Mouse (Mus musculus) embryonic stem cell, embryonic (primary cell): ENCODE measurements around the gene Tbxas1.

ENCODE experiments used
- CTCF ChIA-PET, 4 experiments: fragments of 300-600 bp in 2 of 4; fragments of 350-600 bp in 2 of 4; sonication (Branson Sonifier 250); formaldehyde crosslinking; loops; one replicate each; lab custom pipeline; 2022; ENCODE audit warnings: inconsistent platforms in 2 of 4; lab: Charles Lee
- POLR2A ChIA-PET, 4 experiments: fragments of 300-600 bp in 2 of 4; fragments of 350-600 bp in 2 of 4; sonication (Branson Sonifier 250); formaldehyde crosslinking; loops; one replicate each; lab custom pipeline; 2022; ENCODE audit warnings: antibody characterized with exemption in 4 of 4, inconsistent platforms in 1 of 4; lab: Charles Lee

Tbxas1 gene

DNA sequence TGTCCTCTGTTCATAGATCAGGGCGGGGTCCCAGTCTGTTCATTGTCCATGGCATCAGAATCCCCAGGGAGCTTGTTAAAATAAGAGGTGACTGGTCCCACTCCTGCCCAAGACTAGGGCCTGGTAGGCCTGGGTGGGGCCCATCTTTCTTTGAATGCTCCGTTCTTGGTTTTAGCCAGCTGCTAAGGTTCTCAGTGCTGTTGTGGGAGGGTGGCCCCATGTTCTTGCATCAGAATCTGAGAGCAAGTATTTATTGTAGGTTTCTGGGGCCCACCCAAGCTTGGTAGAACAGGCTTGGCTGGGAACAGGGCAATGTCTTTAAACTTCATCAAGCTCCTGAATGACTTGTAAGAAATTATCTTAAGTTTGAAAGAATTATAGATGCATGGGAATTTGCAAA lies 101.2 kb downstream of the Tbxas1 start:
- POLR2A ChIA-PET = interaction anchor here in 1 of 4 experiments (1.4 kb wide), 1 partner anchor 10 kb away, joined by 4 read pairs; no protein-coding TSS in a partner anchor
- CTCF ChIA-PET = no interaction called here

DNA sequence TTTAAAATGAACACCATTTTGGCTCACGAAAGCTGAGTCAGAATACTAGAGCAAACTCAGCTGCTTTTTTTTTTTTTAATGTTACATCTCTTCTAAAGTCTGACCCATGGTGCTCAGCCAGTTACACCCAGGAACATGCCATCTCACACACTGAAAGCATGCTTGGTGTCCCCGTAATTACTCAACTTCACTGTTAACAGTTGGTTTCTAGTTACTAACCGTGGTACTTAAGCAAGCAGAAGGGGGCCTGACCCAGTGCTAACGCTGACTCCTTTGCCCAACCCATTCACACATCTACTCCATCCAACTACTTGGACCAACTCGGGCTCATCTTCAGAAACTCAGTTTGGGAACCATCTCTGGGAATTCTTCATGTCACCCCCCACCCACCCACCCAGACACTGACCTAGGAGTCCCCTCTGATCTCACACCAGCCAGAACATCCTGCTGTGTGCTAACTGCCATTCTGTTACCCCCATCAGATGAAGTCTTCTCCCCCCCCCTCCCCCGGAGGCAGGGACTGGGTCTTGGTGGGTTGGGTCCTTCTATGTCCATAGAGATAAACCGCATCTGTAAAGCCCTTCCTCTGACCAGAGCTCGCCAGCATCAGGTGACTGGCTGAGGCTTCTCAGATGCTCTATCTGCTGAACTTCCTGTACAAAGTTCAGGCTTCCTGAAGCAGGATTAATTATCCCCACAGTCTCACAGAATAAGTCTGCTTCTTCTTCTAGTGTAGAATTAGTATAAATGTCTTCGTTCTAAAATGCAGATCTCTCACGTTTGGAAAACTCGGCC lies 105.9 kb downstream of the Tbxas1 start:
- ChIA-PET CTCF (interaction anchor here in 2 of 4 experiments (0.6 kb wide), 2 partner anchors 15 to 286 kb away, joined by 3 to 4 read pairs; no protein-coding TSS in a partner anchor), POLR2A (no interaction called here)

DNA sequence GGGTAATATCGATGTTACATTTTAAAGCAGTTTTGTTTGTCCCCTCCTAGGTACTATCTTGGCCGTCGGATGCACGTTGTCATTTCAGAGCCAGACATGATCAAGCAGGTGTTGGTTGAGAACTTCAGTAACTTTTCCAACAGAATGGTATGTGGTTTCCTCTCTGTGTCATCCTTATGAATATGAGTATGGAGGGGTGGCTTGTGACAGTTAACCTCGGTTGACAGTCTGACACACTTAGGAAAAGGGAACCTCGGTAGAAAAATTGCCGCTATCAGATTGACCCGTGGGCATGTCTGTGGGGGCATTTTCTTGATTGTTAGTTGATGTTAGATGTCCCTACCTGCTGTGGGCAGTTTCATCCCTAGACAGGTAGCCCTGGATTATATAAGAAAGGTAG lies 106.9 kb downstream of the Tbxas1 start:
- ChIA-PET POLR2A (no interaction called here), CTCF (no interaction called here)

DNA sequence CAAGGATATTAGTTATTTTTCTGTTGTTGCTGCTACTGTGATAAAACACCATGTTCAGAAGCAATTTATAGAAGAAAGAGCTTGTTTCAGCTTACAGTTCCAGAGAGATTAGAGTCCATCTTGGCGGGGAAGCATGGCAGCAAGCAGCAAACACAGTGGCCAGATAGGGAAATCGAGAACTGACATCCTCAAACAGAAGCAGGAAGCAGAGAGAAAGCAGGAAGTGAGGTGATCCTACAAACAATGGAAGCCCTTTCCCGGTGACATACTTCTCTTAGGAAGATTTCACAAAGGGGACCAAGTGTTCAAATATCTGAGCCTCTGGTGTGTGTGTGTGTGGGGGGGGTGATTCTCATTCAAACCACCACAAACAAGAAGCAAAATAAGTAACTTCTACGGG lies 107.5 kb downstream of the Tbxas1 start:
- ChIA-PET CTCF (no interaction called here), POLR2A (interaction anchor here in 1 of 4 experiments (0.6 to 0.7 kb wide), 3 partner anchors 398 to 1319 kb away, joined by 3 to 4 read pairs (median 3); no protein-coding TSS in a partner anchor)

DNA sequence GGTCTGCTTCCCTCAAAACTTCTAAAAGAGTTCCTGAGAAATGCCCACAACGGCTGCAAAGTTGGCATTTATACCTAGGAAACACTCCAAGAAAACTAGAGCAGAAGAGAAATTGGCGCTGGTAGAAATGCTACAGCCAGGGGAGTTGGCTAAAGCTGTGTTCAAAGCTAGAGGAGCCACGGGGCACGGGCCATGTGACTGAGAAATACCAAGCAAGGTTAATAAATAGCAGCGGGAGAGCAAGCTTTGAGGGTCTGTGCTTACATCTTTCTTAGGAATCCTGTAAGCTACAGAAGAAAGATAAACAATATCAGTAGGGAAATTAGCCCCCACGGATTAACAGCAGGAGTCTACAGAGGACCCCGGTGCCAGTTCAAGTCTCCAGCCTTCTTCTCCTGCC lies 107.9 kb downstream of the Tbxas1 start:
- POLR2A ChIA-PET = interaction anchor here in 1 of 4 experiments (0.6 to 1.1 kb wide), 4 partner anchors 12 to 1319 kb away, joined by 3 to 4 read pairs (median 3); no protein-coding TSS in a partner anchor
- CTCF ChIA-PET = no interaction called here

DNA sequence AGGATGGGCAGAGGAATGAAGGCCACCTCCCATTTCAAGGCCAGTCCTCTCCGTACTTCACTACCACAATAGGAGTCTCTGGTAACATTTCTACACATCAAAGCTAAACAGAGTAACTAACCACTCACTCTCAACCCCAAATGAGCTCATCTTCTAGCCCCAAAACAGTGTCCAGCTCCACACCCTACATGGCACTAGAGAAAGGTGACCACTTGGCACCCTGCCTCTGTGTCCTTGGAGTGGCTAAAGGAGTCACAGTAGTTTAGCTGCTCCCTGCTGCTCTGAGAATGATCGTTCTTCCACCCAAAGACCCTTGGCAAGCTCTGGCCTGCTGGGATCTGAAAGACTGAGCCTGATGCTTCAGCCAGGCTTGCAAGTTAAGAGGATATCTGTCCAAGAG lies 109.4 kb downstream of the Tbxas1 start:
- CTCF ChIA-PET = interaction anchor here in 2 of 4 experiments (0.5 to 1.1 kb wide), 5 partner anchors 11 to 543 kb away, joined by 3 to 5 read pairs (median 3); no protein-coding TSS in a partner anchor
- POLR2A ChIA-PET = interaction anchor here in 1 of 4 experiments (0.7 kb wide), 1 partner anchor 276 kb away, joined by 3 read pairs; no protein-coding TSS in a partner anchor

DNA sequence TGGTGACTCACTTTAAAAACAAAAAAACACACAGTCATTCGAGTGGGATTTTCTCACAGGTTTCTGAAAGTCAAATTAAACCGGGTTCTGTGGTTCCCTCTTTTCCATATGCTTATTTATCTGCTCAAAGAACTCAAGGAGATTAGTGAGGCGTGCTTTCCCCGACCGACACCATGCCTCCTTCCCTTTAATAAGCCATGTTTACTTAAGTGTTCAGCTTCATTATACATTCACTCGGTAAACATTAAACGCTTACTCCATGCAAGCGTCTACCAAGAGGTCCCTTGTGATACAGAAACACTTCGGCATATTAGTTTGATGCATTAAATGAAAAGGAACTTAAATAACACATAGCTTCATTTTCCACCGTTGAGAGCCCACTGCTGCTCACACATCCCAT lies 111.4 kb downstream of the Tbxas1 start:
- CTCF ChIA-PET = interaction anchor here in 1 of 4 experiments (1.0 kb wide), 1 partner anchor 60 kb away, joined by 5 read pairs; no protein-coding TSS in a partner anchor
- POLR2A ChIA-PET = interaction anchor here in 1 of 4 experiments (0.5 to 1.7 kb wide), 3 partner anchors 10 to 694 kb away, joined by 3 to 4 read pairs (median 3); no protein-coding TSS in a partner anchor

DNA sequence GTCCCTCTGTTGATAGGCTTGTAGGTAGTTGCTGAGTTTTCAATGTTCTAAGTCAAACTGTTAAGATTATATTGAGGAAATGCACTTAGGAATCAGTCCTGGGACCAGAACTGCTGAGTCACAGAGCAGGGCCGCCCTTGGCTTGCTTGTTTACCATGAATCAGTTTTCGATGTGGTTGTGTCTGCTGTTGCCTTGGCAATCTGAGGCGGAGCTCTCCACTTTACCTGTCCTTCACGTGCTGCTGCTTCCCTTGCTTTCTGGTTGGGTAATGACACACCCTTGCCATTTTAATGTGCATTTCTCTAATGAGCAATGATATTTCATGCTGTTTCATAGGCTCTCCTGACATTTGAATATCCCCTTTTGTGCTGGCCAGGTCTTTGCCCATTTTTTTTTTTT lies 116.8 kb downstream of the Tbxas1 start:
- ChIA-PET CTCF (interaction anchor here in 1 of 4 experiments (0.7 to 1.0 kb wide), 2 partner anchors 348 to 504 kb away, joined by 3 read pairs; no protein-coding TSS in a partner anchor), POLR2A (interaction anchor here in 1 of 4 experiments (0.7 kb wide), 2 partner anchors 28 to 312 kb away, joined by 3 read pairs; no protein-coding TSS in a partner anchor)

DNA sequence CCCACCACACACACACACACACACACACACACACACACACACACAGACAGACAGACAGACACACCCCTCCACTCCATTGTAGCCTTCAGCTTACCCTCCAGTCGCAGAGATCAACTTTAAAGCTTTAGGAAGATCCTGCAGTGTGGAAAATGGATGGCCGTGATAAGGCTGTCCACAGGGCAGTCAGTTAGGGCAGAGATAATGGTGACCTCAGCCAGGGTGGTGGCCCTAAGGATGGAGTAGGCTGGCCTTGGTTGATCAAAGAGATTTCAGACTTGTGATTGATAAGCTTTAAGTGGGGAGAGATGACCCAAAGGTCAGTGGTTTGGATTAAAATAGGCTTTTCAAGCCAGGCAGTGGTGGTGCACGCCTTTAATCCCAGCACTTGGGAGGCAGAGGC lies 120.6 kb downstream of the Tbxas1 start:
- ChIA-PET POLR2A (no interaction called here), CTCF (interaction anchor here in 2 of 4 experiments (0.6 to 0.8 kb wide), 3 partner anchors 12 to 17 kb away, joined by 3 to 8 read pairs (median 4); no protein-coding TSS in a partner anchor)

DNA sequence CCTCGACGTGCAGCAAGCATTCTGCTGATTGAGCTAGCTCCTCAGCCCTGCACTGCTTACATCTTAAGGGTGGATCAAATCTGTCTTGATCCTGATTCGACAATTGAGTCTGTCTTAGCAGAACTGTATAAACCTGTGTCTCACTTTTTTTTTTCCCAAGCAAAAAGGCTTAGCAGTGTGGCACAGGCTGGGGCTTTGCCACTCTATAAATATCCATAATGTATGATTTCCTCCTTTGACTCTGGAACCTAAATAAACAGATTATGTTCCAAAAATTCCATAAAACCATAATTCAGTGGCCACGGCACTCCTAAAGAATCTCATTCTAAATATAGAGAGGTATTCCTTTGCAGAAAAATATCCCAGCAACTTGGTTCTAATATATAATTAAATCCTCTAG lies 122.6 kb downstream of the Tbxas1 start:
- ChIA-PET POLR2A (no interaction called here), CTCF (no interaction called here)

DNA sequence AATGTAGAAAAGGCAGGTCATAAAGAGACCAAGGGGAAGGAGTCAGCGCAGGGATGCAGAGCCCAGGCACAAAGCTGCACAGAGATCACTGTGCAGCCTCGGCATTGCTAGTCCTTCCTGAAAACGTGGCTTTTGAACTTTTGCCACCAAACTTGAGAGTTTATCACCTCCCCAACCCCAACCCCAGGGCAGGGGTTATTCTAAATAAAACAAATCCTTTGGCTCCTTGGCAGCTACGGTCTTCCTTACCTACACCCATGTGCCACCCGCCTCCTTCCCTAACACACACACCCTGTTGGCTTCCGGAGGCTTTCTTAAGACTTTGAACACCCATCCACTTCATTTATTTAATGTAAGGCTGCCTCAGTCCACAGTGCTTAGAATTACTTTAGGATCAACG lies 127.9 kb downstream of the Tbxas1 start:
- ChIA-PET CTCF (no interaction called here), POLR2A (interaction anchor here in 1 of 4 experiments (0.6 kb wide), 1 partner anchor 30 kb away, joined by 4 read pairs; no protein-coding TSS in a partner anchor)

DNA sequence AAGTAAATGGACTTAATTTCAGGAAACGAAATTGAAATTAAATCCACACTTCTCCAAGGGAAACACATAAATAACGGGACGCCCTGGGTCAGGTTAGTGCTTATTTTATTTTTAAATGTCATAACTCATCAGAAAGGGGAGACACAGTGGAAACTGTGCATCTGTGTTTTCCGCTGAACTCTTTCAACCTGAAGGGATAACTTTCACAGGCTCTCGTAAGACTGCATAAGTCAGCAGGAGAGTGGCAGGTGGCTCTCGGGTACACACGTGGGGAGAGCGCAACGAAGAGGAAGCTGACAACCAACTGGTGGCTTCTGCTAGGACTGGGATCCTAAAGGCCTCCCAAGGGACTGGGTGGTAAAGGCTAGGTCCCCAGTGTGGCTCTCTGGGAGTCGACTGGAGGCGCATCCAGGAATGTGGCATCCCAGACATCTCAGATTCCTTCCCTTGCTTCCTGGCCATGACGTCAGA lies 128.8 kb downstream of the Tbxas1 start:
- CTCF ChIA-PET = no interaction called here
- POLR2A ChIA-PET = no interaction called here

DNA sequence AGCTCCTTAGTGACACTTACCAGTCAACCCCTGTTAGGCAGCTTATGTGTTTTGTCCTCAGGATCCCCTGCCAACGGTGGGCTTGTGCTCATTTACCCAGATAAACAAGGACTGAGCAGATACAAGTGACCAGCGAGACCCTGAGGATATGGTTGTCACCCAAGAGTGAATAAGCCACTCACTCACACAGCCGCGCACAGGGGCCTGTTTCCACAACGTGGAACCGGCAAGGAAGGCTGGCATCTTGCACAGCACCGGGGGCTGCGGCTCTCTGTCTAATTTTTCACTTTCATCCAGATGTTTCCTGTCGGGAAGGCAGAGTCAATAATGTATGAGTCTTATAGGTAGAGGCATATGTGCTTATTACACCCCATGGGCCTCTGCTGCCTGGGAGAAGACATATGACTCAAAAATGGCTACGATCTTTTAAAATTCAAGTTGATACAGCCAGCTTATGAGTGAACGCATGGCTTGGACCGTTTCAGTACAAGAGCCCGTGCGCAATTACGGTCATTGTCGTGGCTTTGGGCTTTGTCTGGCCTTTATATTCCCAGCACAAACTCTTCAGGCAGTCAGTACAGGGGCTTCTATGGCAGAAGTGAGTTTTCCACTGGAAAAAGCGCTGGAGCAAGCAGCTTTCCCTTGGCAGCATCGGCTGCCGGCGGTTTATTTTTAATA lies 130.2 kb downstream of the Tbxas1 start:
- ChIA-PET CTCF (interaction anchor here in 1 of 4 experiments (1.2 kb wide), 1 partner anchor 269 kb away, joined by 3 read pairs; no protein-coding TSS in a partner anchor), POLR2A (no interaction called here)

DNA sequence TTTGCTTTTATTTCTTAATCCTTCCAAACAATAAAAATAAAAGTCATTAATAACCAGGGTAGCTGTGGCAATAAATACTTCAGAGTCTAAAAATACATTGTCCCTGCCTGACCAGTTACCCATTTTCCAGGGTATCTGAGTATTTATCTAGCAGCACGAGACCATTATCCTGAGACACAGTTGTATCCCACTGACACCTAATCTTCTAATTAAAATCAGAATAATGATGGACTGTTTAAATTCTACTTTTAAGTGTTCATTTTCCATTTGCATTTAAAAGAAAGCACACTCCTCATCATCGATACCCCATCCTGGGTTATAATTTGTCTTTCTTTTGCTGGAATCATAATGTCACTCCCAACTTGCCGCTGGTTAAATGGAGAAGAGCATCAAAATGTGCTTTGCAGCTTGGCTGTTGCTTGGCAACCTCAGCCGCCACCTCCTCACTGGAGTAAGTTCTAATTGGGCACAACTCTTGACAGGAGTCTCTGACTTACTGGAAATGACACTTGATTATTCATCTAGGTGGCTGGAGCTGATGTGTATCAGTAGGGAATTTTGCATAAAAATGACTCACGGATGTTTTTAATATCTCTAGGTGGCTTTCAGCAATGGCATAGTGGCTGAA lies 130.9 kb downstream of the Tbxas1 start:
- CTCF ChIA-PET = interaction anchor here in 1 of 4 experiments (0.6 kb wide), 1 partner anchor 153 kb away, joined by 3 read pairs; no protein-coding TSS in a partner anchor
- POLR2A ChIA-PET = no interaction called here

DNA sequence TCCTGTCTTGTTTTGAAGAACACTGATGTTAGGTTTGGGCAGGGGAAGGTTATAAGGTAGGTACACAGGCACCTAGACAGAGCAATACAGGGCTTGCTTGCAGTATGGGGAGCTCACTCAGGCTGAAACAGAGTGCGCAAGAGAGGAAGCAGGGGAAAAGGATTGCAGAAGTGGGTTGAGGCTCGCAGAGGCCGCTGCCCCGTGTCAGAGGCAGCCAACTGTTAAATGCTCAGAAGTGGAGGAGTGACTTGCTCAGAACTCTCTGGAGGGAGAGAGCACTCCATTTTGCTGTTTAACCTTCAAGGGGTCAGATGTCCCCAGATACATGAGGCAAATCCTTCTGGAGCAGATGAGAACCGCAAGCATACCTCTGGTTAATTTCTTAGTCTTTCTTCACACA lies 132.0 kb downstream of the Tbxas1 start:
- ChIA-PET POLR2A (no interaction called here), CTCF (interaction anchor here in 2 of 4 experiments (0.6 to 0.8 kb wide), 4 partner anchors 18 to 271 kb away, joined by 3 to 14 read pairs (median 4); partner anchors contain the start of gene Hipk2 (in 1 of the 2))

DNA sequence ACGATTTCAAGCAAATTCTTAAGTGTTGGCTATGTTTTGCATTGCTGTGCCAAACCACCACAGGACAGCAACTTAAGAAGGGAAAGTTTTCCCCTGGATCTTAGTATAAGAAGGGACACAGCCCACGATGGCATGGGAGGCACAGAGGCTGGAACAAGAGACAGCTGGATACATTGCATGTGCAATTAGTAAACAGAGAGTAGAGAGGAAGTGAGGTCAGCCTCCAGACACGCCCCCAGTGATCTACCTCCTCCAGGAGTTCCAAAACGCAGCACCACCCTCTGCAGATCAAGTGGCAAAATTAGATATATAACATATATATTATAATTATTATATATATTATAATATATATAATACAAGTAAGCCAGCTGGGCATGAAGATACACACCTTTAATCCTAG lies 132.9 kb downstream of the Tbxas1 start:
- POLR2A ChIA-PET = no interaction called here
- CTCF ChIA-PET = no interaction called here

DNA sequence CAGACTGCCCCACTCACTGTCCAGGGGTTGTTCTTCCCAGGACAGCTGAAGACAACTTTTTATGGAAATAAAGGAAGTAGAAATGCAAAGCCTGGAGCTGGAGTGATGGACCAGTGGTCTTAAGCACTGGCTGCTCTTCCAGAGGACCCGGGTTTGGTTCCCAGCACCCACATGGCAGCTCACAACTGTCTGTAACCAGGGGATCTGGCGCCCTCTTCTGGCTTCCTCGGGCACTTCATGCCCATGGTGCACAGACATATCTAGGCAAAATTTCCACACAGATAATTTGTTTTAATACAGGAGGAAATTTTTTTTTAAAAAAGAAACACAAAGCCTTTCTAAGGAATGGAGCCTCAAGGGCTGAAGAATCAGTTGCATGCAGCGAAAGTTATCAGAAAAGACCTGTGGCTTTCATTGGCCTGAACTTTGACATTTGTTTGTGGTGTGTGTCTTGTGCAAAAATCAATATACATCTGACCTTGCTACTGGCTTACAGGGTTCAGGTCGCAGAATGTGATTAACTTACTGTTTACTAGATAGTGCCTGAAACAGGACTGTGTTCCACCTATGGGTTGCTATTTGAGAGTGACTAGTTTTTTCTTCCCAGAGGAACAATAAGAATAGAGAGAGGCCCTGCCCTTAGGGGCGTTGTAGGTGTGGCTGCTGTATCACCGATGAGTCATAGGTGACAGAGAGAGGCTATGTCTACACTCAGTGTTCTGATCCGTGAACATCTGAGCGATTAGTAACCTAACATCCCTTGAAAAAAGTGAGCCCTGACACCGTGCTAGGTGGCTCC lies 138.0 kb downstream of the Tbxas1 start:
- ChIA-PET CTCF (interaction anchor here in 2 of 4 experiments (0.6 to 1.1 kb wide), 2 partner anchors 17 to 277 kb away, joined by 3 to 8 read pairs; no protein-coding TSS in a partner anchor), POLR2A (interaction anchor here in 1 of 4 experiments (1.2 kb wide), 1 partner anchor 11 kb away, joined by 7 read pairs; no protein-coding TSS in a partner anchor)
